Mouse (Mus musculus) yolk sac, embryonic 10.5 days (tissue): ENCODE data around the gene Tmem165.

Experiments
- DNase-seq: peaks from one replicate; pipeline ENCODE4 v3.0.0-alpha.2; 2017; ENCODE audit warnings: low spot score

The Tmem165 gene

GRCm38 (mm10) chr5:76246539-76246938, 62.9 kb downstream of the Tmem165 start:
- no peak for DNase-seq

- DNase-seq: no peak
Observed at GRCm38 (mm10) chr5:76250948-76251347, 67.3 kb downstream of the Tmem165 start.
